Mouse (Mus musculus) CH12.LX (cell line): ENCODE measurements around the gene Lsm3. TPM values are rescaled to one million over a fixed set of nuclear protein-coding genes. Genes with fewer than 3 reads are reported as not detected.

Experiments used
- DNase-seq: peaks from one replicate; pipeline ENCODE4 v3.0.0-alpha.2; 2013; ENCODE audit errors: extremely low read depth
- H3K27ac ChIP-seq: 2 replicates; pipeline ENCODE4 v1.5.1; 2012; ENCODE audit warnings: low read depth, mild to moderate bottlenecking, control low read depth, moderate library complexity; ENCODE audit not compliant: insufficient read depth
- H3K27me3 ChIP-seq: replicated peaks from 2 replicates; pipeline ENCODE3; 2012; ENCODE audit warnings: inconsistent platforms
- H3K36me3 ChIP-seq, 2 experiments: replicated peaks in 1 of 2; 2 replicates each; pipeline versions ENCODE3 to v1.6.1; 2012; ENCODE audit warnings: inconsistent platforms in 1 of 2, low read length in 1 of 2, mild to moderate bottlenecking in 1 of 2, mixed read lengths in 1 of 2, moderate library complexity in 1 of 2; ENCODE audit not compliant: control insufficient read depth in 1 of 2, insufficient read depth in 1 of 2
- H3K4me1 ChIP-seq, 2 experiments: 2 replicates each; pipeline ENCODE4 v1.6.1; 2012; ENCODE audit warnings: inconsistent platforms in 1 of 2, moderate library complexity in 1 of 2; ENCODE audit not compliant: insufficient read depth in 2 of 2, control insufficient read depth in 1 of 2
- H3K4me2 ChIP-seq: 2 replicates; pipeline ENCODE4 v1.6.1; 2012; ENCODE audit warnings: low read depth, mild to moderate bottlenecking, control low read depth; ENCODE audit not compliant: poor library complexity, insufficient read depth, severe bottlenecking
- H3K4me3 ChIP-seq, 3 experiments: fragments of 150-350 bp in 1 of 3; sonication (generic) in 1 of 3; replicated peaks in 1 of 3; 2 replicates each; pipeline versions ENCODE3 to v1.5.1; 2011 to 2012; ENCODE audit warnings: low read depth in 2 of 3, low read length in 2 of 3, mild to moderate bottlenecking in 2 of 3, moderate library complexity in 2 of 3, control low read depth in 1 of 3, improper control_type of control experiment in 1 of 3, inconsistent platforms in 1 of 3, mixed read lengths in 1 of 3; ENCODE audit not compliant: poor library complexity in 1 of 3
- H3K79me2 ChIP-seq: replicated peaks from 2 replicates; pipeline ENCODE4 v1.6.1; 2012; ENCODE audit warnings: mild to moderate bottlenecking, moderate library complexity; ENCODE audit not compliant: control insufficient read depth, poor library complexity, insufficient read depth, severe bottlenecking; ENCODE audit errors: extremely low read depth
- H3K9ac ChIP-seq: 2 replicates; pipeline ENCODE4 v1.6.1; 2012; ENCODE audit warnings: low read depth, mild to moderate bottlenecking, control low read depth, moderate library complexity; ENCODE audit not compliant: insufficient read depth
- H3K9me3 ChIP-seq: replicated peaks from 2 replicates; pipeline ENCODE3; 2012; ENCODE audit warnings: low read length, inconsistent platforms, mixed read lengths
- BHLHE40 ChIP-seq: IDR thresholded peaks from 2 replicates; pipeline ENCODE4 v1.6.1; 2011; ENCODE audit warnings: mild to moderate bottlenecking, low read depth, low read length, improper control_type of control experiment
- CHD1 ChIP-seq: IDR thresholded peaks from 2 replicates; pipeline ENCODE4 v1.6.1; 2012; ENCODE audit warnings: low read depth, low read length, improper control_type of control experiment, inconsistent platforms
- CHD2 ChIP-seq: IDR thresholded peaks from 2 replicates; pipeline ENCODE4 v1.6.1; 2011; ENCODE audit warnings: low read length, improper control_type of control experiment
- CTCF ChIP-seq, 2 experiments: IDR thresholded peaks in 1 of 2; conservative IDR thresholded peaks in 1 of 2; 2 replicates each; pipeline ENCODE4 v1.5.1; 2011 to 2012; ENCODE audit warnings: low read depth in 2 of 2, low read length in 2 of 2, improper control_type of control experiment in 1 of 2, inconsistent platforms in 1 of 2, mild to moderate bottlenecking in 1 of 2, moderate library complexity in 1 of 2
- ELF1 ChIP-seq: IDR thresholded peaks from 2 replicates; pipeline ENCODE4 v1.6.1; 2014; ENCODE audit warnings: low read depth, mild to moderate bottlenecking, inconsistent platforms, low read length, improper control_type of control experiment
- IRF4 ChIP-seq: IDR thresholded peaks from 2 replicates; pipeline ENCODE4 v1.6.1; 2014; ENCODE audit warnings: low read depth, mild to moderate bottlenecking, inconsistent platforms, low read length, improper control_type of control experiment
- JUN ChIP-seq: IDR thresholded peaks from 2 replicates; pipeline ENCODE4 v1.6.1; 2011; ENCODE audit warnings: low read depth, mild to moderate bottlenecking, low read length, improper control_type of control experiment, moderate library complexity; ENCODE audit not compliant: insufficient read depth
- JUND ChIP-seq: conservative IDR thresholded peaks from 2 replicates; pipeline ENCODE4 v1.6.1; 2011; ENCODE audit warnings: low read depth, low read length, improper control_type of control experiment
- KAT2A ChIP-seq: IDR thresholded peaks from 2 replicates; pipeline ENCODE4 v1.6.1; 2012; ENCODE audit warnings: low read length, improper control_type of control experiment, inconsistent platforms; ENCODE audit not compliant: insufficient replicate concordance
- MAFK ChIP-seq: IDR thresholded peaks from 2 replicates; pipeline ENCODE4 v1.6.1; 2011; ENCODE audit warnings: low read length, improper control_type of control experiment; ENCODE audit not compliant: insufficient replicate concordance
- MEF2A ChIP-seq: IDR thresholded peaks from 2 replicates; pipeline ENCODE4 v1.6.1; 2014; ENCODE audit warnings: low read depth, mild to moderate bottlenecking, inconsistent platforms, low read length, improper control_type of control experiment, borderline replicate concordance
- NELFE ChIP-seq: IDR thresholded peaks from 2 replicates; pipeline ENCODE4 v1.6.1; 2011; ENCODE audit warnings: low read depth, low read length, improper control_type of control experiment
- NRF1 ChIP-seq: IDR thresholded peaks from 2 replicates; pipeline ENCODE4 v1.6.1; 2014; ENCODE audit warnings: low read depth, mild to moderate bottlenecking, inconsistent platforms, low read length, improper control_type of control experiment, moderate library complexity
- POLR2A ChIP-seq: IDR thresholded peaks from 2 replicates; pipeline ENCODE4 v1.6.1; 2011; ENCODE audit warnings: low read depth, mild to moderate bottlenecking, improper control_type of control experiment, low read length
- SIN3A ChIP-seq: IDR thresholded peaks from 2 replicates; pipeline ENCODE4 v1.6.1; 2012; ENCODE audit warnings: low read length, improper control_type of control experiment, inconsistent platforms
- SMC3 ChIP-seq: IDR thresholded peaks from 2 replicates; pipeline ENCODE4 v1.6.1; 2011; ENCODE audit warnings: low read depth, low read length, improper control_type of control experiment
- TBP ChIP-seq: conservative IDR thresholded peaks from 2 replicates; pipeline ENCODE4 v1.6.1; 2011; ENCODE audit warnings: low read depth, low read length, improper control_type of control experiment
- TCF12 ChIP-seq: IDR thresholded peaks from 2 replicates; pipeline ENCODE4 v1.6.1; 2014; ENCODE audit warnings: low read depth, mild to moderate bottlenecking, inconsistent platforms, low read length, improper control_type of control experiment
- UBTF ChIP-seq: IDR thresholded peaks from 2 replicates; pipeline ENCODE4 v1.6.1; 2012; ENCODE audit warnings: low read depth, mild to moderate bottlenecking, inconsistent platforms, low read length, improper control_type of control experiment, moderate library complexity
- USF1 ChIP-seq: IDR thresholded peaks from 2 replicates; pipeline ENCODE4 v1.6.1; 2014; ENCODE audit warnings: low read depth, mild to moderate bottlenecking, inconsistent platforms, low read length, improper control_type of control experiment
- USF2 ChIP-seq: conservative IDR thresholded peaks from 2 replicates; pipeline ENCODE4 v1.6.1; 2011; ENCODE audit warnings: low read depth, low read length, improper control_type of control experiment
- ZKSCAN1 ChIP-seq: IDR thresholded peaks from 2 replicates; pipeline ENCODE4 v1.6.1; 2012; ENCODE audit warnings: low read depth, inconsistent platforms, low read length, improper control_type of control experiment, borderline replicate concordance
- ZMIZ1 ChIP-seq: IDR thresholded peaks from 2 replicates; pipeline ENCODE4 v1.6.1; 2012; ENCODE audit warnings: low read depth, mild to moderate bottlenecking, inconsistent platforms, low read length, improper control_type of control experiment
- ZNF384 ChIP-seq: IDR thresholded peaks from 2 replicates; pipeline ENCODE4 v1.6.1; 2012; ENCODE audit warnings: low read depth, low read length, improper control_type of control experiment, inconsistent platforms
- dilution Hi-C: fragments of 300-500 bp; cut with MboI; formaldehyde crosslinking; loops from 2 replicates; pipeline ENCODE4 v1.14.3; 2020; ENCODE audit warnings: low sequenced_read_pairs; ENCODE audit not compliant: extremely low pct_unique_long_range_greater_than_20kb, extremely low pct_ligation_motif_present
- in situ Hi-C: fragments of 300-500 bp; cut with MboI; formaldehyde crosslinking; loops from 3 replicates; pipeline ENCODE4 v1.14.3; 2019; ENCODE audit warnings: low sequenced_read_pairs, low pct_ligation_motif_present, low pct_unique_long_range_greater_than_20kb, mixed read lengths
- polyA plus RNA-seq: library from polyadenylated mRNA; unstranded; fragments of >175 nt; gene quantifications from 2 replicates; pipeline ENCODE4 v1.2.1, GENCODE M21; 2012; ENCODE audit warnings: low read depth; ENCODE audit not compliant: insufficient read length
- total RNA-seq, 2 experiments: library from RNA; depleted of rRNA; stranded (reverse); fragments of 300-350 nt in 1 of 2; fragments of >200 nt in 1 of 2; gene quantifications; 2 replicates each; pipeline ENCODE4 v1.2.3; 2012 to 2014

The Lsm3 gene
- total and polyA plus RNA-seq, 3 experiments: 148 to 526 (median 258) TPM

GRCm38 (mm10) chr6:91530673-91531072, 14.9 kb downstream of the Lsm3 start:
- no peak overlapping the region for H3K4me2 ChIP-seq
- no peaks in the 10 kb centered on the region for H3K4me1 ChIP-seq
- peaks cover 3 to 19% of the 10 kb centered on the region in 2 experiments for H3K36me3 ChIP-seq
- no peak overlapping the region for H3K4me3 ChIP-seq
- H3K9ac ChIP-seq: no peak overlapping the region
- H3K9me3 ChIP-seq: no peaks in the 10 kb centered on the region
- no peaks in the 10 kb centered on the region for H3K79me2 ChIP-seq
- no peak overlapping the region for H3K27ac ChIP-seq
- dilution Hi-C loops: no loop called here
- TF ChIP-seq SIN3A (no peak), TBP (no peak), KAT2A (no peak), POLR2A (no peak), SMC3 (no peak), CHD1 (no peak), USF2 (no peak)
- no peak for DNase-seq
- H3K27me3 ChIP-seq: no peaks in the 10 kb centered on the region
- in situ Hi-C loops: loop anchor here (25.0 kb wide), 1 partner anchor 532 kb away; no protein-coding TSS in a partner anchor

- Histone ChIP-seq H3K27ac (no peak overlapping the region), H3K79me2 (no peaks in the 10 kb centered on the region), H3K4me1 (no peaks in the 10 kb centered on the region), H3K4me3 (no peak overlapping the region), H3K9me3 (no peaks in the 10 kb centered on the region), H3K9ac (no peak overlapping the region), H3K27me3 (no peaks in the 10 kb centered on the region), H3K4me2 (no peak overlapping the region), H3K36me3 (peaks cover 3 to 14% of the 10 kb centered on the region in 2 experiments)
- no peak for DNase-seq
- no peak for TF ChIP-seq MEF2A
- TF ChIP-seq UBTF: no peak
- no peak for TF ChIP-seq JUN
- TF ChIP-seq ELF1: no peak
- TF ChIP-seq JUND: no peak
- no peak for TF ChIP-seq CHD2
- no peak for TF ChIP-seq IRF4
- no peak for TF ChIP-seq POLR2A
- TF ChIP-seq ZMIZ1: no peak
- no peak for TF ChIP-seq NELFE
- no peak for TF ChIP-seq TCF12
- no peak for TF ChIP-seq ZKSCAN1
- TF ChIP-seq USF1: no peak
- TF ChIP-seq NRF1: no peak
- no peak for TF ChIP-seq CTCF (conservative IDR thresholded peaks at IDR 0.05 in 1 of 2, IDR thresholded peaks at IDR 0.05 in 1 of 2; ENCODE audit: low read depth in 2 of 2, low read length in 2 of 2)
- no peak for TF ChIP-seq ZNF384
- TF ChIP-seq BHLHE40: no peak
- TF ChIP-seq MAFK: no peak
- dilution Hi-C loops: no loop called here
- in situ Hi-C loops: loop anchor here (25.0 kb wide), 1 partner anchor 531 kb away; no protein-coding TSS in a partner anchor
Measured at GRCm38 (mm10) chr6:91531276-91531675, 15.5 kb downstream of the Lsm3 start.
